Mouse (Mus musculus) urinary bladder, adult 2 months (tissue): ENCODE measurements around the gene Runx2. TPM values are rescaled to one million over a fixed set of nuclear protein-coding genes. Genes with fewer than 3 reads are reported as not detected.
A peak's percentile ranks its signal among the peaks of the same experiment; 100 is the strongest.

Experiments
- DNase-seq: peaks from one replicate; pipeline ENCODE4 v3.0.0; 2022; ENCODE audit warnings: low spot score
- polyA plus RNA-seq: library from polyadenylated mRNA; depleted of rRNA; stranded (reverse); fragments of >200 nt; gene quantifications from 2 replicates; pipeline ENCODE4 v1.2.3, GENCODE M21; 2012; rRNA removed

Gene Runx2
- polyA plus RNA-seq: 2.4 and 2.6 TPM in 2 replicates

DNA sequence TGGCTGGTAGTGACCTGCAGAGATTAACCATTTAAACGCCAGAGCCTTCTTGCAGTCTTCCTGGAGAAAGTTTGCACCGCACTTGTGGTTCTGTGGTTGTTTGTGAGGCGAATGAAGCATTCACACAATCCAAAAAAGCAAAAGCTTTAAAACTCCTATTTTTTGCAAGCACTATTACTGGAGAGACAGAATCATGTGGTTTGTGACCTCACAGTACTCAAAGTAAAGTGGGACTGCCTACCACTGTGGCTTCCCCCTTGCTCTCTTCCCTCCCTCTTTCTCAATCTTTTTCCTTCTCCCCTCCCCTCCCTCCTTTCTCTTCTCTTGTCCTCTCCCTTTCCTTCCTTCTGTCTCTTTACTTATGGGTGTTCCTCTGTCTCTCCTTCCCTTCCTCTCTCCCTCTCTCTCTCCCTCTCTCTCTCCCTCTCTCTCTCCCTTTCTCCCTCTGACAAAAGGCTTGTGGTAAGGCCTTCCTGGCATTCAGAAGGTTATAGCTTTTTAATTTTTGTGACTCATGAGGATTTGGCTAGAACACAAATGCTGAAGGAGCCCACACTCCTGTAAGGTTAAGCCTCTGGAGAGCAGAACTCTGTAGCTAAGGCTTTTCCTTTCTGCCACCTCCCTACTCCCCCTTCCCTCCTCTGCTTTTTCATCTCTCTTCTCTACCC lies at the start of gene Runx2:
Gene Runx2, minus strand, starts transcription at position 290 of the 668 bp plus-strand sequence.
- DNase-seq: no peak

DNA sequence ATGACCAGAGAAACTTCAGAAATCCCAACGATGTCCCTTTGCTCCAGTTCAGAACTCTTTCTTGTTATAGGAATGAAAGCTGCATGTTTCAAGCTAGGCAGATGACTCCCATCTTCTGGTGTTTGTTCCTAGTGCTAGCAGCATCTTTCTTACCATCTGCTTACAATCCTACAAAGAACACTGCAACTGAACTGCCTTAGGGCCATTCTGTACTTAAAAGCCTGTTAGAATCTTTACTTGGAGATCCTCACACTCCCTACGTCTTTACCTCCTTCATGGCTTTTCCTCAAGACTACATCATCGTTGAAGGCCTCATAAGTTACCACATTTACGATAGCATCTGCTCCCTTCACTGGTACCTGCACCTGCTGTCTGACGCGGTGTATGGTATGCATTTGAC lies 48.6 kb upstream of the Runx2 start:
- no peak for DNase-seq

DNA sequence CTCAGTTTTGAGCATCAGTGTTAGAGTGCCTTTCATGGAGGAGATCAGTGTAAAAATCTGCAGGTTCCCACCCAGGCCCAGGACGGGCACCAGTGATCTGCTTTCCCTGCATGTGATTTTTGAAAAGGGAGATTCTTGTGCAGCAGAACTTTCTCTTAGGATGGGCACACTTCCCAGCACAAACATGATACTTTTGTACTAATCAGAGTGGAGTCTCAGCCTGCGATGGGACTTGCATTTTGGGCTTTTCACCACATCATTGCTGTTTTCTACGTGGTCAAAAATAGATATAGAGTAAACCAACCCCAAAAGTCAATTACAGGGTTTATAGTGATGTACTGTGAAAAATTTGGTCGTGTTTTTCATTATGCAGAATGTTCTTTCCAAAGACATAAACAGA lies 27.6 kb upstream of the Runx2 start:
- DNase-seq: no peak

DNA sequence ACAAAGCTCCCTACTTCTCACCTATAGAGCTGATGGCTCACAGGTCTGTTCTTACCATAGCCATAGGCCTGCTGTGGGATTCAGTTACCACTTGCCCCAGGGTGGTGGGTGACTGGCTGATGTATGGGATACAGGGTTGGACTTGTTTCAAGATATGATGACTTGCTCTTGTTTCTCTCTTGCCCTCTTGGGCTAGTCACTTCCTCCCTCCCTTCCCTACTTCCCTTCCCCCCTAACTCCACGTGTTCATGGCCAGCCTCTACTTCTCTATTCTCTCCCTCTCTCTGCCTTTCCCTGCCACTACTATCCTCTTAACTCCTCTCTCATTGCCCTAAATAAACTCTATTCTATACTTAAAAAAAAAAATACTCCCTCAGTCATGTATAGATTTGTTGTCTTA lies 16.6 kb upstream of the Runx2 start:
- DNase-seq: no peak

DNA sequence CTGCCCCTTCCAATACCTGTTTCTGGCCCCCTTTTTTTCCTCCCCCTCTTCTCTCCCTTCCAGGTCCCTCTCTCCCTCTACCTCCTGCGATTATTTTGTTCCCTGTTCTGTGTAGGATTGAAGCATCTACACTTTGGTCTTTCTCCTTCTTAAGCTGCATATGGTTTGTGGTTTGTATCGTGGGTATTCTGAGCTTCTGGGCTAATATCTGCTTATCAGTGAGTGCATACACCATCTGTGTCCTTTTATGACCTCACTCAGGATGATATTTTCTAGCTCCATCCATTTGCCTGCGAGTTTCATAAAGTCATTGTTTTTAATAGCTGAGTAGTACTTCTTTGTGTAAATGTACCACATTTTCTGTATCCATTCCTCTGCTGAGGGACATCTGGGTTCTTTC lies 15.0 kb upstream of the Runx2 start:
- DNase-seq: no peak

DNA sequence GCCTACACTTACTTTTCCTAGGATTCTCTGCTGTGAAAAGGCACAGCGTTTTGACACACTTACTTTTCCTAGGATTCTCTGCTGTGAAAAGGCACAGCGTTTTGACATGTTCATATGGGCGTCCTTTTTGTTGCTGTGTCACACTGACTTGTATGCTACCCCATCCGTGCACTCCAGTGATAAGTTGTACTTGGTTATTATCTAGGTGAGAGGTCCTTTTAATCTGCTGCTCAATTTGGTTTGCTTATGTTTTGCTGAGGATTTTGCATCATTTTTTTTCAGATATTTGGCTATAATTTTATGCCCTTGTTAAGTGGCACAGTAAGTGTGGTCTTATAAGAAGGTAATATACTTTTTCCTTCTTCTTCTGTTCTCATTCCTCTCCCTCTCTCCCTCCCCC lies 13.4 kb upstream of the Runx2 start:
- DNase-seq: no peak

DNA sequence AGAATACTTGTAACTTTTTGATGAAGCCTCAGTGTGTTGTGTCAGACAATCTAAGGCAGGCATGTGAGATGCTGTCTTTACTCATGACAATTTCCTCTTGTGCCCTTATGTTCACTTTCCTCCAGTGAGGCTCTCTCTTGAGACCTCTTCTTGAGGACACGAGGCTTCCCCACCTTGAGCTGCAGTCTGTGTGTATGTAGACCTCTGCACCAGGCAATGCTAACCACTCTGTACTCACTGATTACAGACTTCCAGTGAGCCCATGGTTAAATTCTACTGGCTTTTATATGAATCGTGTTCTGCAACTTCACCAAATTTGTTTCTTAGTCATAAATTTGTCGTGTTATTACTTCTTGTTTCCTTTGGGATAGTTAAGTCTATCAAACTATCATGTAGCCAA lies 12.5 kb upstream of the Runx2 start:
- no peak for DNase-seq

DNA sequence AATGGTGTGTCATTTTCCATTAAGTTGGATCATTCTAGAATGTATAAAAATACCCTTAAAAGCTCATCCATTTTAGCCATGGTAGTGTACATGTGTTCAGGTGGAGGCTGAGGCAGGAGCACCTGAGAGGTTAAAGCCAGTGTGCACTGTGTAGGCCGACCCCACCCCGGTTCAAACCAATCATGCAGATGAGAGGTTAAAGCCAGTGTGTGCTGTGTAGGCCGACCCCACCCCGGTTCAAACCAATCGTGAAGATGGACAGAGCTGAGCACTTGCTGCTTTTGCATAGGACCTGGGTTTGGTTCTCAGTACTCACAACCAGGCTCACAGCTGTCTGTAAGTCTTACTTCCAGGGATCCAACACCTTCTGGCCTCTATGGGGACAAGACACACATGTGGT lies 7.3 kb upstream of the Runx2 start:
- no peak for DNase-seq

DNA sequence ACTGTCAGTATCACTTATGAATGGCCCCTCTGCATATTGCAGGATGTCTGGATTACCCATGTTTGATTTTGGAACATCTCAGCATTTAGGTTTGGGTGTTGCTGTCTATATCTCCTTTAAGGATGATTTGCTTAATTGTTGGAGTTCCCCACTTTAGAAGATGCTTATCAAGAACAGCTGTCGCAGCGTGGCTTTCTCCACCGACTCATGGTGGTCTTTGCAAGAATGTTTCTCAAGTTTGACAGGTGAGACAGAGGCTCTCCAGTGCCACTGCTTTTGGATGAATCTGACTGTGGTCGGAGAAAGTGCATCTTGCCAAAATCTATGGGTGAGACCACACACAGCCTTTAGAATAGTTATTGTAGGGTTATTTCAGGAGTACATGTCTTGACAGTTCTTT lies 5.2 kb upstream of the Runx2 start:
- DNase-seq: no peak

DNA sequence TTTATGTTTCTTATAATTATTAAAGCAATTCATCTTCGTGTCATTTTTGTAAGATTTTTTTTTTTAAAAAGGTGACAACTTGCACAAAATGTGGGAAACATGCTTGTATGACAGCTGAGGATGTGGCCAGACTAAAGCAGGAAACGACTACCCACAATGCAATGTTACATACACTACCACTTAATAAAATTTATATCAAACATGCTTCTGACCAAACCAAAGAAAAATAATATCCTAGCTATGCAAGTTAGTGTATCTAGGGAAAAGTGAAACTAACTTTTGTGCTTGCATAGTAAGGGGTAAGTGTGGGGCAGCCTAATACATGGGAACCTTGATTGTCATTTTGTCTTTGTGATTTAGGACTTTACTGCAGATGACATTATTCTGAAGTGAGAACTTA lies 4.2 kb upstream of the Runx2 start:
- DNase-seq: no peak

DNA sequence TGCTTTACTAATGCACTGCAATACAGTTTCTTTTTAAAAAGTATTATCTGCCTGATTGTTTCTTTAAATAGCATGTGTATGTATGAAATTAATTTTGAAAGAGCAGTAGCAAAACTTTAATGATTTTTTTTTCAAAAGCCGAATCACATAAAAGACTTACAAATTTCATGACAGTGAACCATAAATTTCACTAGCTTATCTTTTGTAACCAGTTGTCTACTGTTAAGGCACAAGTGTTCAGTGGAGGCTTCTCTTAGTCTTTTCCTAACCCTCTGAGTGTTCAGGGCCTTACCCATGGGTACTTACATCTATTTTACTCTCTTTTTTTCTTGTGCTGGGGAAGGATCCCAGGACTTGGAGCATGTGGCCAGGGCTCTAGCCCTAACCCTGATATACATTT lies 7.6 kb downstream of the Runx2 start:
- no peak for DNase-seq

DNA sequence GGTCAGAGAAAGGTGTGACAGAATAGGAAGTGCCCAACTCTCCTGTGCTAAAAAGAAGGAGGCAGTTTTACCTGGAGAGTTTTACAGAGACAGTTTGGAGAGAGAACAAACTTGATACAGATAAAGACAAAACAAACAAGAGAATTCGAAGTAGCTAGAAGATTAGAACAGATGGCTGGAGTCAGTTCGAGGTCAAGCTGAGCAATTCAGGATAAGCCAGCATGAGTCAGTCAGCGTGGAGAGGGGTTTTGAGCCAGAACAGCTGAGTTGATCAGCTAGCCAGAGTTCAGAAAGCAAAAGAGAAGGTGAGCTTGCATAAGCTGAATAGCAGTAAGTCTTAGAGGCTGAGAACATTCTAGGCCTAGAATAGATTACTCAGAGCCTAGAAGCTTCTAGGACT lies 17.3 kb downstream of the Runx2 start:
- DNase-seq: no peak

DNA sequence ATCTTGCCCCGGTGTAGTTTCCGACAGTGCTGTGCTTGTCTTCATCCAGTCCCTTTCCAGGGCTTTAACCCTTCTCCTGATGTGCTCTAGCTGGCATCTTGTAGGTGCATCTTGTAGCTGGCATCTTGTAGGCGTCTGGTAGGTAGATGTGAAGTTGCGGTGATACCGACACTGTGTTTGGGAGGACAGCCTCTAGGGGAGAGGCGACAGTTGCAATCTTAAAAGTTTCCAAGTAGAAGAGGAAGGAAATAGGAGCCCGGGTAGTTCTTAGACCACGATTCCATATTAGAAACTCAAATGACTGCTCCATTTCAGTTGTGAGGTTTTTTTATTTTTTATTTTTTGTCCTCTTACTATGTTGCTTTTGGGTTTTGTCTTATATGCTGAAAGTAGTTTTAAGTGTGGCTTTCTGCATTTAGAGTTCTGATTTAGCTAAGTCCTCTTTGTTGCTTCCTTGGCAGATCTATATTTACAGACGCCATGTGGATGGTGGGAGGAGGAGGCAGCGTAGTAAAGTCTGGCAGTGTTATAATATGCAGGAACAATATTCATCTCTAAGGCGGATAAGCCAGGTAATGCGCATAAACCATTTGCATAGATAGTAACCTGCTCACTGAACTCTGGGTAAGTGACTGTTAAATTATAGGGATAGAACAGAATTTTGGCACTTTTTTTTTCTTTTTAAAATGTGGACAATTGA lies 22.2 kb downstream of the Runx2 start:
- no peak for DNase-seq

DNA sequence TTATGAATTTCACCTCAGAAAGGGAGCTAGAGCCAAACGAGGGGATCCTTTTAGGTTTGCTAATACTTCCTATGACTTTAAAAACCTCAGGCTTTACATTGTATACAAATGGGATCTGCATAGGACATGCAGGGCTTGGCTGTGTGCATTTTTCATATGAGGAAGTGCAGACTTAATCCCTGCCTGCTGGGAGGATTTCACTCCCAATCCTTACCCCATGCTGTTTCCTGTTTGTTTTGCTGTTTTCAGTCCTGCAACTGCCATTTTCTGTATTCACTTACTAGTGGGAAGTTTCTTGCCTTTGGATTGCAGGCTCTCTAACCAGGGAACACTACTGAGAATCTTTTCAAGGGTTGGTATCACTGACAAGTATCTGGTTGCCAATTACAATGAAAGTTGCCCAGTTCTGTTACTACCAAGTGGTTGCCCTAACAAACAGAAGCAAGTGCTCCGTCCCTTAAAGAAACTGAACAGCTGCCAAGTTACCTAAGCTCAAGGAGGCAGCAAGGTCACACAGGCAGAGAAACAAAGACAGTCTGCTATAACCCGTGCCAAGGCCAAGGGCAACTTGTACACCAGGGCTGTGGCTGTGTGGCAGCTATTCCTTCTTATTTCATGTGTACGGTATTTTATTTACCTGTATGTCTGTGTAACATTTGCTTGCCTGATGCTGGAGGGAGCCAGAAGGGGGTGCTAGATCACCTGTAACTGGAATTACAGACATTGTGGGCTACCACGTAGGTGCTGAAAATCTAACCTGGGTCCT lies 25.4 kb downstream of the Runx2 start:
- no peak for DNase-seq

DNA sequence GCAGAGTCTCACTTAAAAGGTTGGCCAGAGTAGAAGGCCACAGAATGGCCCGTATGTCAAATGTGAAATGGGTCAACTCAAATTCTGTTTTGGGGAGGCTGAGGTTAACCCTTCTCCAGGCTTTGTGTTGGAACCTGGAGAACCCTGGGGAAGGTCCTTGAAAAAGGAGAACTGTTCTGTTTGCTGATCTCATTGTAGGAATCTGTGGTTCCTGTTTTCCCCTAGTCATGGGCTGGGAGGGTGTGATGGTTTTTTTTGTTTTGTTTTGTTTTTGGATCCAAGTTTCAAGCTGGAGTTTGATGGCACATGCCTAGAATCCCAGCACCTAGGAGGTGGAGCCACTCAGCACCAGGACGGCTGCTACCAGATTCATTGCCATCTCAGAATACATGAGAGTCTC lies 31.5 kb downstream of the Runx2 start:
- DNase-seq: no peak

DNA sequence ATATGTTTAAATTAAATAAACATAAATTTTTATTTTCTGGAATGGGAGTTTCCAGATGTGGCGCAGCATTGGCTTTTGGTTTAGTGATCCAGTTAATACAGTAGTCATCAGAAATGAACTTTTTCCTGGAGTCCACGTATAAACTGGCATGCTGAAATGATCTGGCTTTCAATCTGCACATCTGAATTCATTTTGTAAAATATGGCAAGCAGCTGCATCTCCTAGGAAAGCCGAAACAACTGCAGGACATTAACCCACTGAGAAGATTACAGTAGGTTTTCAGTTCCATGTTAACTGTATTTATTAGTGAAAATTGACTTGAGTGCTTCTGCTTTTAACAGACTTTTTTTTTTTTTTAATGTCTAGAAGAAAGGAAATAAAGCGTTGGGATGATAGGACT lies 32.2 kb downstream of the Runx2 start:
- DNase-seq: no peak

DNA sequence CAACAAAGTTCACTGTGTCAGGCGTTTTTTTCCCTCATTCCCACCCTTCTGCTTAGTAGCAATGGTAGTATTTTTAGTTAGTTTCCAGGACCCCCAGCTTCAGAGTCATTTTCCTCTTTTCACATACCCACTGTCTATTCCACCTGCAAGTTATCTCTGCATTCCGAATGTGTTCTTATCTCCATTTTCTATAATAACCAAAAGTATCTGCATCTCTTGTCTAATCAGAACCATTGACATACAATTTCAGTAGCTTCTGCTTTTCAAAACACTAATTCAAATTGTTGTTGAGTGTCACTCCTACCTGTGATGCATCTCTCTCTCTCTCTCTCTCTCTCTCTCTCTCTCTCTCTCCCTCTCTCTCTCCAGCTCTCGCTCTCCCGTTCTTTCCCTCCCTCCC lies 34.2 kb downstream of the Runx2 start:
- DNase-seq: no peak

DNA sequence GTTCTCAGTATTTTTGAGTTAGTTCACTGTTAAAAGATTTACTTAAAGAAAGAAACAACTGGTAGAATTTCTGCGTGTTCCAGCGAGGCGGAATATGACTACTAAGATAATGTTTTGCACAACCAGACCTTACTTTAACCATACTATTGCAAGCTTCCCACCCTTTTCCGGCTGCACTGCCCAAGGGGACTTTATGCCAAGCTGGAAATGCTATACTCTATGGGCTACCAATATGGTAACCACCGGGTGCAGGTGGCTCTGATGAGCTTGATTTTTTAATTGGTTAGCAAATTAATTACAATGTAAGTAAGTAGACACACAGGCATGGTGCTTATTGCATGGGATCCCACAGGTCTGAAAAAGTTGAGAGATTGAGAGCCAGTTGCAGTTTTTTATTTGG lies 36.5 kb downstream of the Runx2 start:
- no peak for DNase-seq

DNA sequence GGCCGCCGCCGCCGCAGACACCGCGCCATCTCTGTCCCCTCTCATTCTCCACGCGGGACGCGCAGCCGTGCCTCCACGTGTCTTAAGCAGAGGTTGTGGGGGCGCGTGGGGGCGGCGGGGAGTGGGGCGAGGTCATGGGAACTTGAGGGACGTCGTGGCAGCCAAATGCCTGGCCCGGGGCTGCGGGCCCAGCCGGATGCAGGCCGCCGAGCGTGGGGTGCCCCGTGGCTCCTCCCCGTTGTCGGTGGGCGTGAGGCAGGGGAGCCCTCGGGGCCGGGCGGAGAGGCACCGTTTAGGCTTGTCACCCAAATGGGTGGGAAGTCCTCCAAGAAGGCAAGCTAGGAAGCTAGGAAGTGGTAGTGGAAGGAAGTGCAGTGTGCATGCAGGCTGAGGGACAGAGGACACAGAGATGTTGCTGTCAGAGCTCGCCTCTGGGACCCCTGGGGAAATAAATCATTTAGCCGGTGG lies 37.2 kb downstream of the Runx2 start:
- peak; percentile 60 for DNase-seq

DNA sequence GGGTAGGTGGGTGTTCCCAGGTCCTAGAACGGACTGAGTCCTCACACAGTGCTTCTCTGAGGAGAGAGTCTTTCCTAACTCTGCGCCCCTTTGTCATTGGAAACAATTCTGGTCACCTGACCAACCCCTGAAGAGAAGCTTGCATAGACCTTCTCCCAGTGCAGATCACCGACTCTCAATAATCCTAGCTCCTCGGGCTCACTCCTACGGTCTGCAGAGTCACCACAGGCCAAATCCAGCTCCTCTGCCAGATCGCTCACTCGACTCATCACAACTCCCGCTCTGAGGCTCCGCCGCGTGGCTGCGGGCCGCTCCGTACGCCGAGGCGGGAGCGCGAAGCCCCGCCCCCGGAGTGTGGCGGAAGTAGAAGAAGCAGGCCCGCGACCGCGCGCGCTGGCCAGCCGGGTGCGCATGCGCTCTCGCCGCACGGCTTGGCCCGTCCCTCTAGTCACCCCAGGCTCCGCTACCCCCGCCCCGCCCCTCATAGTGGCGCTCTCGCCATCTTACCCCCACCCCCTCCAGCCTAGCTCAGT lies 37.8 kb downstream of the Runx2 start, which contains the start of gene Supt3:
Gene Supt3, plus strand, starts transcription at position 415 of the 533 bp plus-strand sequence.
- DNase-seq: peak; percentile 98

DNA sequence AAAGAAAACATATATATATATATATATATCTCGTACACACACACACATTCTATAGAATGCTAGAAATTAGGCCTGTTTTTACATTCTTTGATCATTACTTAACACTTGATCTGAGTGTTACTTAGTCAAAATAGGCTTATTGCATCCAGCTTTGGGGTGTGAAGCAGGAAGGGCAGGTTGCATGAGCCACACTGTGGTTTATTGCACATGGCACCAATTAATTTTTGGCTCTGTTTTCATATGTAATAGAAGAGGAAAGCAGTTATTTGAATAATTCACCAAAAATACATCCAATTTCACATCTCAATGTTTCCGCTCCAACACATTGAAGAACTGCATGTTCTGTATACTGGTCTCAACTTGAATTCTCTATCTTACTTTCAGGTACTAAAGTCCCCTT lies 42.0 kb downstream of the Runx2 start:
- DNase-seq: no peak

DNA sequence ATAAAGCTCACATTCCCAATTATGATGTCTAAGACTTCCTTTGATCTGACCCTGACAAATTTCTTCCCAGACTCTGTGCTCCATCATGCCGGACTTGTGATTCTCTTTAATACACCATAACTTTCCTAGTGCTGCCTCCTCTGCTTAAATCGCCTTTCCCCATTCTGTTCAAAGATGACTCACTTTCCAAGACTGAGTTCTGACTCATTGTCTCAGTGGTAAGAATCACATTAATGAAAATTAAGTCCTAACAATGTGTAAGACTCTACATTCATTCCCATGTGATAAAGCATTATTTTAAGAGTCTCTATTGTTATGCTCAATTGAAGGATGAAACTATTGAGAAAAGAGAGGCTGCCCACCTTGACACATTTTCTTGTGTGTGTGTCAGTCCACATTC lies 43.7 kb downstream of the Runx2 start:
- DNase-seq: no peak

DNA sequence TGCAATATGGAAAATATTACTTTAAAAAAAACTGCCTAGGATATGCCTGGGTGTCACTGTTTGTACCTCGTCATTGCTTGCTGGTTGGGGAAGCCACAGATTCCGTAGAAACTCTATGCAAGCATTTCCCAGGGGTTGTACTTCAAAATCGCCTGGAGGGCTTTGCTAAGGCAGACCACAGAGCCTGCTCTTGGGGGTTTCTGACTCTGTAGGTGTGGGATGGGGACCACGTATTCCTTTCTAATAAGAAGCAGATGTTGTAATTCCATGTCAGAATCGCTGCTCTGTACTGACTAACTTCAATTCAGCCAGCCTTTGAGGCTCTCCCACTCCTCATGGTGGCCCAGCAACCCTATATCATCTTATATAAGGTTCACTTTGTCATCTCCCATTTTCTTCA lies 46.1 kb downstream of the Runx2 start:
- DNase-seq: no peak
